Mouse (Mus musculus) erythroblast, embryonic 14.5 days (primary cell): ENCODE measurements around the gene Ppp1r3d.

ENCODE experiments used
- GATA1 ChIP-seq: IDR thresholded peaks from 2 replicates; pipeline ENCODE4 v1.6.1; 2012; ENCODE audit warnings: low read length, inconsistent platforms, mixed read lengths
- TAL1 ChIP-seq: IDR thresholded peaks from 3 replicates; pipeline ENCODE4 v1.6.1; 2012; ENCODE audit warnings: low read length, inconsistent platforms, mixed read lengths

DNA sequence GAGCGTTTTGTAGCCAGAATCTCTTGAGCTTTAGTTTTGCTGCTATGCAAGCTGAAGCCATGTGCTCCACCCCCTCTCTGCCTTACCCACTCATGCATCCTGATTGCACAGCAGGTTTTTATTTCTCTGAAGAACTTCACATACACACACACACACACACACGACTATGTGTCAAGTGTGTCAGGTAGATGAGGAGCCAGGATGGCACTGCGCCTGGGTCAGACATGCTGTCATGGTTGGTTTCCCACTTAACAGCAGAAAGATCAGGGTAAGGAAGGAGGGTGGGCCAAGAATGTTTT is 827 bp upstream of the Ppp1r3d start:
- no peak for TF ChIP-seq TAL1
- no peak for TF ChIP-seq GATA1
